Mouse (Mus musculus): ENCODE measurements around the gene Taok2.

DNA sequence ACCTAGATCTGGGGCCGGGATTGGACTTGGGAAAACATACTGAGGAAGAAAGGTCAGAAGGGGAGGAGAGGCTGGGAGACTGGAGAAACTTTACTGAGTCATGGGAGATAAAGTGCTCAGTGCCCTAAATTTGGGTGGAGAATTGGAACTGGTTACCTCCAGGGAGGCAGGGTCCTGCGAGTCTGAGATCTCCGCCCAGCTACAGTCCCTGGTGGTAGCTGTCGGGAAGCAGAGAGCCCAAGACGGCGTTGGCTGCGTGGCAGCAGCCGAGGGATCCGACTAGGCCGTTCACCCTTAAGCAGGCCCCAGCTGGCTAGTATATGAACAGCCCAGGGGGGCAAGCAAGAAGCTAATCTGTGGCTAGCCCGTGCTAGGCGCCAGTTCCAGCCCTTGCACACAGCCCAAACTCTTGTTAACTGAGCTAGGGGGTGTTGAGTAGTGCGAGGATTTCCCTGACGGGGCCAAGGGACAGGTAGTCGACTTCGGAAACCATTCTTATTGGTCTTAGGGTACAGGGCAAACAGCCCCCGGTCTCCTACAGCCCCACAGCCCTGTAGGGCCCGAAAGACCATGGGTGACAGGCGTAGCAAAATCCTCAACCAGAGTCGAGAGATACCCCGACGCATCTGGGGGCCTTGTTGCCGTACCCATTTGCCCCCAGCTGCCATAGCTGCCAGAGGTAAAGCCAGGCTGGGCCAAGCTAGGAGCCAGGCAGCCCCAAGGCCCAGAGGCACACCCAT, 14.6 kb downstream of the Taok2 start:
- TF ChIP-seq POLR2A (IDR thresholded peaks at IDR 0.05; ENCODE audit: insufficient read depth, low read depth, low read length) (no peak), CTCF (IDR thresholded peaks at IDR 0.05) (no peak), EP300 (IDR thresholded peaks at IDR 0.05; ENCODE audit: insufficient read depth, low read depth, low read length) (no peak)
